Mouse (Mus musculus) cortical plate, adult 2 months (tissue): ENCODE measurements around the gene Jtb. TPM values are rescaled to one million over a fixed set of nuclear protein-coding genes. Genes with fewer than 3 reads are reported as not detected.

Experiments
- H3K27ac ChIP-seq: fragments of 200-500 bp; 2 replicates; pipeline ENCODE4 v1.5.1; 2012; ENCODE audit warnings: low read length, control low read depth, inconsistent platforms; ENCODE audit not compliant: insufficient read depth
- H3K4me1 ChIP-seq: fragments of 200-500 bp; 2 replicates; pipeline ENCODE4 v1.6.1; 2011; ENCODE audit warnings: low read length; ENCODE audit not compliant: control insufficient read depth, insufficient read depth
- H3K4me3 ChIP-seq: fragments of 200-500 bp; 2 replicates; pipeline ENCODE4 v1.5.1; 2011; ENCODE audit warnings: mild to moderate bottlenecking, low read length, control low read depth; ENCODE audit not compliant: insufficient read depth
- CTCF ChIP-seq: fragments of 200-500 bp; IDR thresholded peaks from 2 replicates; pipeline ENCODE4 v1.5.1; 2011; ENCODE audit warnings: mild to moderate bottlenecking, control low read depth, low read length; ENCODE audit not compliant: insufficient read depth; ENCODE audit errors: extremely low read depth
- POLR2A ChIP-seq: fragments of 200-500 bp; IDR thresholded peaks from 2 replicates; pipeline ENCODE4 v1.6.1; 2011; ENCODE audit warnings: mild to moderate bottlenecking, low read length, control low read depth; ENCODE audit not compliant: insufficient read depth; ENCODE audit errors: extremely low read depth
- polyA plus RNA-seq: library from polyadenylated mRNA; depleted of rRNA; stranded (reverse); fragments of >200 nt; gene quantifications from 2 replicates; pipeline ENCODE4 v1.2.3, GENCODE M21; 2012

The Jtb gene
- polyA plus RNA-seq, 1 experiment, result 59.2 TPM

- TF ChIP-seq CTCF (no peak), POLR2A (no peak)
- Histone ChIP-seq H3K4me1 (peaks cover 8% of the 10 kb centered on the region; the same call in 1 of the 2 replicates), H3K27ac (no peak overlapping the region), H3K4me3 (no peak overlapping the region)
Observed at GRCm38 (mm10) chr3:90209908-90210566, 21.4 kb upstream of the Jtb start.

DNA sequence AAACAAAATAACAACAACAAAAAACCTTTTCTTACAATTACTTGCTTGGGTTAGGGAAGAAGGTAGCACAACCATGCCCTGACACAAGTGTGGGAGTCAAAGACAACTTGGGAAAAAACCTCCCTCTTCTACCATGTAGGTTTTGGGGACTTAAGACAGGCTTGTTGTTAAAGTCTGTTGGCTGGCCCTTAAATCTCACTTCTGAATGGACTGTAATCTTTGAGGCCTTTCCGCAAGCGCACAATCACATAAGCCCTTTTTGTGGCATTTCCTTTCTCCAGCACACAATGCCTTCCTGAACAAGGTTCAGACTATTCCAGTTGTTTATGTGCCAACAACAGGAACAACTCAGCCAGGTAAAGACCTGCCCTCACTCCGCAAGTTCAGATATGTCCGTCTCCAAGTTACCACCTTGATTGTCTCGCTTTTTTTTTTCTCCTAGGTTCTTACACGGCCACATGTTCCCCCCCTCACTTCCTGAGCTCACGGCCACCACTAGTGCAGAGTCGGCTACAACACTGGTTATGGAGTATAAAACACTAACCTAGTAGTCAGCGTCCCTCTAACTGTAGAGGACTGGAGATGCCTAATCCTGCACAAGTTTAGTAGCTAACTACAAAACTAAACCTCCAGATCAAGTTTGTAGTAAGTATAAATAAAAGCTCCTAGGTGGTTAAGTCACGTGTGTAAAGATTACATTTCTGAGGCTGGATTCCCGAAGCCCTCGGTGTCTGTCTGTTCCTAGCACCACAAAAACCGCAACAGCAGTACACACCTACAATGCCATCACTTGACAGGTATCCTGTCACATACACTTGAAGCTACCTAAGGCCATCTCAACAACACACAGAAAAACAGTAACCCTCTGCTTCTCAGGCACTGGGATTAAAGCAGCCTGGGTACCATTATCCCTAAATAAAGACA, 19.7 kb upstream of the Jtb start:
- TF ChIP-seq CTCF (no peak), POLR2A (no peak)
- Histone ChIP-seq H3K27ac (no peak overlapping the region), H3K4me1 (peaks cover 8% of the 10 kb centered on the region; the same call in 1 of the 2 replicates), H3K4me3 (peak overlapping the region; percentile 3; the same call in 1 of the 2 replicates)

DNA sequence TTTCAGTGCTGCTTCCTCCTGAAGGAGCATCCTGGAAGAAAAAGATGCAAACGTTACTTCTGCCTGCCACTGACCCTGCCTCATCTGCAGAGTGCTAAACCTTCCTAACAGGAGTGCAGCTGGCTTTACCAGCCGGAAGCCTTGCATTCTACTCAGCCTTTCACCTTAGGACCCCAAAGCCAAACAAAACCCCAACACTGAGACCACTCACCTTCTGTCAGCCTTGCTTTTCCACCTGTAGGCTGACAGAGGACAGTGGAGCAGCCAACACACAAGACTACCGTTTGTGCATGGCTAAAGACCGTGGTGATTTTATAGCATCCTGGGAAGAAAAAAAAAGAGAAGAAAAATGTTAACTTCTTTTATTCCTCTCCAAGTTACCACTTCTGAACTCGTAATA, 18.7 kb upstream of the Jtb start:
- Histone ChIP-seq H3K4me3 (peak overlapping the region; percentile 58), H3K27ac (no peak overlapping the region), H3K4me1 (peaks cover 8% of the 10 kb centered on the region; the same call in 1 of the 2 replicates)
- TF ChIP-seq CTCF (no peak), POLR2A (no peak)

GRCm38 (mm10) chr3:90213377-90213866, 18.0 kb upstream of the Jtb start, which contains the start of the genes Rps27 and Rab13:
TSS of gene Rps27 (minus strand) at chr3:90213651.
TSS of gene Rab13 (plus strand) at chr3:90213695.
- TF ChIP-seq CTCF (no peak), POLR2A (peak; percentile 100)
- Histone ChIP-seq H3K27ac (peak within 1 kb of the TSS; percentile 79), H3K4me3 (peak within 1 kb of the TSS; percentile 58), H3K4me1 (peaks cover 8% of the 10 kb centered on the region; the same call in 1 of the 2 replicates)

- Histone ChIP-seq H3K4me1 (peaks cover 8% of the 10 kb centered on the region; the same call in 1 of the 2 replicates), H3K4me3 (peak overlapping the region; percentile 58), H3K27ac (no peak overlapping the region)
- TF ChIP-seq CTCF (no peak), POLR2A (no peak)
Observed at GRCm38 (mm10) chr3:90213956-90214684, 17.3 kb upstream of the Jtb start.

DNA sequence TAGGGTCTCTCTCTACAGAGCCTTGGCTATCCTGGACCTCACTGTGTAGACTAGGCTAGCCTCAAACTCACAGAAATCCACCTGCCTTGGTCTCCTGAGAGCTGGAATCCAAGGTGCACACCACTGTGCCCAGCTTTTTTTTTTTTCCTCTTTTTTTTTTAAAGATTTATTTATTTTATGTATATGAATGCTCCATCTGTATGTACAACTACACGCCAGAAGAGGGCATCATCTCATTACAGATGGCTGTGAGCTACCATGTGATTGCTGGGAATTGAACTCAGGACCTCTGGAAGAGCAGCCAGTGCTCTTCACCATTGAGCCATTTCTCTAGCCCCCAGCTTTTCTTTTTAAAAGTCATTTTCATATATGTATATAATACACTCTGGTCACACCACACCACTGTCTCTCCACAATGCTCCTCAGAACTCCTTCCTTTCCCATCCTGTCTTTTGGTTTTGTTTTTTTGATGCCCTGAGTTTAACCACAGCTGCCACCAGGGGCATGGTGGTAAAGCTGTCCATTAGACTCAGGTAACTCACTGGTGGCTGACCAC, 15.5 kb upstream of the Jtb start:
- Histone ChIP-seq H3K4me1 (peaks cover 8% of the 10 kb centered on the region; the same call in 1 of the 2 replicates), H3K27ac (no peak overlapping the region), H3K4me3 (no peak overlapping the region)
- TF ChIP-seq CTCF (no peak), POLR2A (no peak)

DNA sequence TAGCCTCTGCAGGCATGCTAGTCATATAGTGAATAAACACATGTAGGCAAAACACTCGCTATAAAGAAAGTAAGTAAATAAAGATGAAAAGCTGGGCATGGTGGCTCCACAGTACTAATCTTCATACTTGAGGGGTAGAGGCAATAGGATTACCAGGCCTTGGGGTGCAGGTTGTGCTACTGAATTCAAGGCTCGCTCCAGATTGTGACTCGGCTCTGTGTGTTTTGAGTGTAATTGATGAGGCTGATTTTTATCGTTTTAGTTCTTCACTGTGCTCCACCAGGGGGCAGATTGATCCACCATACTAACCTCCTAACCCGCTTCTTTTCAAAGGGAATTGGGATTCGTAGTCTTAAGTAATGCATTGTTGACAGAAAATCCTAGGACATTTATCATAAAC, 11.3 kb upstream of the Jtb start:
- Histone ChIP-seq H3K4me1 (no peaks in the 10 kb centered on the region), H3K4me3 (0 out of 2 replicates have a peak overlapping the region, but pooled peaks have one; percentile 3), H3K27ac (no peak overlapping the region)
- TF ChIP-seq POLR2A (no peak), CTCF (peak; percentile 51; the same call in 1 of the 2 replicates)

- no peaks in the 10 kb centered on the region for H3K4me1 ChIP-seq
- H3K27ac ChIP-seq, result no peak overlapping the region
- H3K4me3 ChIP-seq, result peak overlapping the region; percentile 3; the same call in 1 of the 2 replicates
- TF ChIP-seq CTCF (no peak), POLR2A (no peak)
Observed at GRCm38 (mm10) chr3:90220531-90220951, 10.9 kb upstream of the Jtb start.

GRCm38 (mm10) chr3:90221123-90221522, 10.3 kb upstream of the Jtb start:
- H3K4me3 ChIP-seq, result 0 out of 2 replicates have a peak overlapping the region, but pooled peaks have one; percentile 3
- TF ChIP-seq CTCF (no peak), POLR2A (no peak)

More at GRCm38 (mm10) chr3:90221123-90221522, 10.3 kb upstream of the Jtb start:
- no peaks in the 10 kb centered on the region for H3K4me1 ChIP-seq
- no peak overlapping the region for H3K27ac ChIP-seq
